Mouse (Mus musculus): ENCODE measurements around the gene Ccdc12. TPM values are rescaled to one million over a fixed set of nuclear protein-coding genes. Genes with fewer than 3 reads are reported as not detected.

Ccdc12 gene
- polyA plus RNA-seq, 1 experiment from 2014 or later, result 113 TPM

- H3K27ac ChIP-seq (ENCODE audit: low read length), result no peak overlapping the region
- H3K4me1 ChIP-seq (replicated peaks; ENCODE audit: control insufficient read depth, insufficient read depth, low read length), result peaks cover 53% of the 10 kb centered on the region
- H3K9me3 ChIP-seq (ENCODE audit: control insufficient read depth, low read length), result no peaks in the 10 kb centered on the region
- H3K4me3 ChIP-seq (replicated peaks; ENCODE audit: low read length), result no peak overlapping the region
- no peak for ATAC-seq
- 81% methylated on average over 19 of the region's 19 CpGs for WGBS
- no peaks in the 10 kb centered on the region; the same call in 1 of the 2 replicates for H3K27me3 ChIP-seq (replicated peaks; ENCODE audit: control insufficient read depth, insufficient read depth, low read length)
- H3K36me3 ChIP-seq (ENCODE audit: control insufficient read depth, insufficient read depth), result no peaks in the 10 kb centered on the region
- H3K9ac ChIP-seq (replicated peaks; ENCODE audit: low read depth, low read length), result no peak overlapping the region
- peak overlapping the region; percentile 99; the same call in 1 of the 2 replicates for H3K4me2 ChIP-seq (ENCODE audit: low read length)
These were observed 1.3 kb upstream of the Ccdc12 start for GRCm38 (mm10) chr9:110654726-110655650.

DNA sequence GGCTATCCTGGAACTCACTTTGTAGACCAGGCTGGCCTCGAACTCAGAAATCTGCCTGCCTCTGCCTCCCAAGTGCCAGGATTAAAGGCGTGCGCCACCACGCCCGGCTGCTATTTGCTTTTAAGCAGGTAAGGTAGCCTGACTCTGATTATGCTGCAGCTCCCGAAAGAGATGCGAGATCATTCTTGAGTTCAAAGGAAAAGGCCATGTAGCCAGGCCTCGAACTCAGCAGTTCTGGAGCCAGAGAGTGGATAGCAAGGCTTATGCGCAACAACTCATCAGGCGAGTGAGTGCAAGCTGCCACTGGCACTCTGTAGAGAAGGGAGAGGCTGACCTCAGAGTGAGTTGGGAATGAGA is 674 bp upstream of the Ccdc12 start:
- peaks cover 46% of the 10 kb centered on the region for H3K4me1 ChIP-seq (replicated peaks; ENCODE audit: control insufficient read depth, insufficient read depth, low read length)

DNA sequence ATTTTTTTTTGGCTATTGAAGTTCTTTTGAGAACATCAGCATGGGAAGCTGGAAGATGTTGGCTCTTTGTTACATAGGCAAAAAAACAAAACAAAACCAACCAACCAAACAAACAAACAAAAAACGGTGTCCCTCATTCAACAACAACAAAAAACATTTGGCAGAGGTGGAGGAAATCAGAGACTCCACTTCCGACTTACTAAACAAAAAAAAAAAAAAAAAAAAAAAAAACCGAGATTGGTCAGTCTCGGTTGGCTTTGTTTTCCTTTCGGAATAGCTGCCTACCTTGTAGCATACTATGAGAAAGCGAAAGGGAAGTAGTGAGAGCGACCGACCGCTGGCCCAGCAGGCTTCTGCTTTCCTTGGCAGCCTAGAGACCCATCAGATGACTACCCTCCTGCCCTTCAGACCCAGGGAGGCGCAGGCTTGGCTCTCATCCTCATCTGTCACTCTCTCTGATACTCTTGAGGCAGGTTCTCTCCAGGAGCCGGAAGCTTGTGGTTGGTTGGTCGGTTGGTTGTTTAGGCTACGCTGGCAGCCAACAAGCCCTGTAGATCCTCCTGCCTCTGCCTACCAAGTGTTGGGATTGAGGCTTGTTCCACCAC is 1.3 kb downstream of the Ccdc12 start:
- ATAC-seq, result no peak
- Histone ChIP-seq H3K27me3 (replicated peaks; ENCODE audit: control insufficient read depth, insufficient read depth, low read length) (no peaks in the 10 kb centered on the region; the same call in 1 of the 2 replicates), H3K9me3 (ENCODE audit: control insufficient read depth, low read length) (no peaks in the 10 kb centered on the region), H3K4me1 (replicated peaks; ENCODE audit: control insufficient read depth, insufficient read depth, low read length) (peaks cover 37% of the 10 kb centered on the region), H3K36me3 (ENCODE audit: control insufficient read depth, insufficient read depth) (no peaks in the 10 kb centered on the region), H3K4me2 (ENCODE audit: low read length) (peak overlapping the region; percentile 79), H3K4me3 (replicated peaks; ENCODE audit: low read length) (peak overlapping the region; percentile 73), H3K9ac (replicated peaks; ENCODE audit: low read depth, low read length) (no peak overlapping the region; the same call in 1 of the 2 replicates), H3K27ac (ENCODE audit: low read length) (no peak overlapping the region)
- 81% methylated on average over 13 of the region's 13 CpGs for WGBS

More for the DNA sequence above, 674 bp upstream of the Ccdc12 start:
- H3K9me3 ChIP-seq (ENCODE audit: control insufficient read depth, low read length), result no peaks in the 10 kb centered on the region
- peak; percentile 0; the same call in 1 of the 2 replicates for ATAC-seq
- H3K4me2 ChIP-seq (ENCODE audit: low read length), result peak overlapping the region; percentile 81
- peak overlapping the region; percentile 63 for H3K9ac ChIP-seq (replicated peaks; ENCODE audit: low read depth, low read length)
- no peaks in the 10 kb centered on the region for H3K36me3 ChIP-seq (ENCODE audit: control insufficient read depth, insufficient read depth)
- peak overlapping the region; percentile 96 for H3K27ac ChIP-seq (ENCODE audit: low read length)
- 81% methylated on average over 10 of the region's 10 CpGs for WGBS
- peak overlapping the region; percentile 73 for H3K4me3 ChIP-seq (replicated peaks; ENCODE audit: low read length)
- no peaks in the 10 kb centered on the region; the same call in 1 of the 2 replicates for H3K27me3 ChIP-seq (replicated peaks; ENCODE audit: control insufficient read depth, insufficient read depth, low read length)

DNA sequence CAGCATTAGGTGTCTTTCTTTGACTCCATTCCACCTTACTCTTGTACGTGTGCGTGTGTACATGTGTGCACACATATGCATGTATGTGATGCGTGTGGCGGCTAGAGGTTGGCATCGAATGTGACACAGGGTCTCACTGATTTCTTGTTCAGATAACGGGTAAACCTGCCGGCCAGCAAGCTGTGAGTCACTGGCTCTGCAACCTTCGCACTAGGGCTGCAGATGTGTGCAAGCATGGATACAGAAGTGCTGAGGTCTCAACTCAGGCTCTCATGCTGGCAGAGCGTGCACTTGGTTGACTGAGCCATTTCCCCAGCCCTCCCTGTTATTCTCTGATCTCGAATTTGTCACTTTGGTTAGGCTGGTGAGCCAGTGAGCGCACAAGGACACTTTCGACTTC is 3.2 kb downstream of the Ccdc12 start:
- H3K4me3 ChIP-seq (replicated peaks; ENCODE audit: low read length), result no peak overlapping the region
- no peaks in the 10 kb centered on the region for H3K36me3 ChIP-seq (ENCODE audit: control insufficient read depth, insufficient read depth)
- H3K4me1 ChIP-seq (replicated peaks; ENCODE audit: control insufficient read depth, insufficient read depth, low read length), result peaks cover 20% of the 10 kb centered on the region
- H3K4me2 ChIP-seq (ENCODE audit: low read length), result no peak overlapping the region
- no peaks in the 10 kb centered on the region for H3K9me3 ChIP-seq (ENCODE audit: control insufficient read depth, low read length)
- ATAC-seq, result no peak
- H3K9ac ChIP-seq (replicated peaks; ENCODE audit: low read depth, low read length), result no peak overlapping the region
- no peak overlapping the region for H3K27ac ChIP-seq (ENCODE audit: low read length)
- 95% methylated on average over 12 of the region's 12 CpGs for WGBS
- no peaks in the 10 kb centered on the region for H3K27me3 ChIP-seq (replicated peaks; ENCODE audit: control insufficient read depth, insufficient read depth, low read length)

- H3K4me2 ChIP-seq (ENCODE audit: low read length), result no peak overlapping the region
- no peak overlapping the region for H3K27ac ChIP-seq (ENCODE audit: low read length)
- no peaks in the 10 kb centered on the region for H3K27me3 ChIP-seq (replicated peaks; ENCODE audit: control insufficient read depth, insufficient read depth, low read length)
- H3K9ac ChIP-seq (replicated peaks; ENCODE audit: low read depth, low read length), result no peak overlapping the region
- no peaks in the 10 kb centered on the region for H3K36me3 ChIP-seq (ENCODE audit: control insufficient read depth, insufficient read depth)
- no peak overlapping the region for H3K4me3 ChIP-seq (replicated peaks; ENCODE audit: low read length)
- no peaks in the 10 kb centered on the region for H3K9me3 ChIP-seq (ENCODE audit: control insufficient read depth, low read length)
- ATAC-seq, result no peak
- H3K4me1 ChIP-seq (replicated peaks; ENCODE audit: control insufficient read depth, insufficient read depth, low read length), result peaks cover 17% of the 10 kb centered on the region
- 86% methylated on average over 2 of the region's 2 CpGs for WGBS
These were observed 3.9 kb downstream of the Ccdc12 start for GRCm38 (mm10) chr9:110660208-110660607.

DNA sequence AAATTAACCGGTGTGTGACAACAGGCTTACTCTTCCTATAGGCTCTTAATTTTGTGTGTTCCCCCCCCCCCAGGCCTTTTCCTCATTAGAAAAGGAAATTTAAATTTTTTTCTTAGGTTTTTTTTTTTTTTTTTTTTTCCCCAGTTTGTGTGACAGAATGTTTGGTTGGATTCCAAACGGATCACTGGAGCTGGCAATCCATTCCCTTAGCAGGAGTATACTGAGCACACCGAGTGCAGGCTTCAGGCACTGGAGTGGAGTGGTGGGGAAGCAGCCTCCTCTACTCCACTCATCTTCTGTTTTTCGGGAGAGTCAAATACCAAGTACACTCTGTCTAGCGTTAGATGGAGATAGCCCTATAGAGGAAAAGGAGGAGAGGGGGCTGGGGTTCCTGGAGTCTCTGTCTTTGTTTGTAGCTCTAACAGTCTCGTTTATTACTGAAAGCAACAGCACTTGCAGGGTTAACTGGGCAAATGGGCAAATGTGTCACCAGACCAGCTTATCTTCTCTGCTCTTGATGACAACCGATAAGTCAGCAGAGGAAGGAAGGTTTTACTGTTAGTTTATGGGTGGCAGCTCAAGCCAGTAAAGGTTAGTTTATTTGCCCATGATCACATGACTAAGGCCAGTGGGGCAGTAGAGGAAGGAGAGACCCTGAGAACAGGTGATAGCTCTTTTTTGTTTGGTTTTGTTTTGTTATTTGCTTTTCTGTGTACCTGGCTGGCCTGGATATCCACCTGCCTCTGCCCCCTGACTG is 4.7 kb downstream of the Ccdc12 start:
- H3K9ac ChIP-seq (replicated peaks; ENCODE audit: low read depth, low read length), result no peak overlapping the region
- H3K4me2 ChIP-seq (ENCODE audit: low read length), result no peak overlapping the region
- H3K9me3 ChIP-seq (ENCODE audit: control insufficient read depth, low read length), result no peaks in the 10 kb centered on the region
- ATAC-seq, result no peak
- H3K4me1 ChIP-seq (replicated peaks; ENCODE audit: control insufficient read depth, insufficient read depth, low read length), result peaks cover 15% of the 10 kb centered on the region
- H3K27ac ChIP-seq (ENCODE audit: low read length), result no peak overlapping the region
- no peaks in the 10 kb centered on the region for H3K36me3 ChIP-seq (ENCODE audit: control insufficient read depth, insufficient read depth)
- 75% methylated on average over 7 of the region's 7 CpGs for WGBS
- H3K27me3 ChIP-seq (replicated peaks; ENCODE audit: control insufficient read depth, insufficient read depth, low read length), result no peaks in the 10 kb centered on the region
- no peak overlapping the region for H3K4me3 ChIP-seq (replicated peaks; ENCODE audit: low read length)

DNA sequence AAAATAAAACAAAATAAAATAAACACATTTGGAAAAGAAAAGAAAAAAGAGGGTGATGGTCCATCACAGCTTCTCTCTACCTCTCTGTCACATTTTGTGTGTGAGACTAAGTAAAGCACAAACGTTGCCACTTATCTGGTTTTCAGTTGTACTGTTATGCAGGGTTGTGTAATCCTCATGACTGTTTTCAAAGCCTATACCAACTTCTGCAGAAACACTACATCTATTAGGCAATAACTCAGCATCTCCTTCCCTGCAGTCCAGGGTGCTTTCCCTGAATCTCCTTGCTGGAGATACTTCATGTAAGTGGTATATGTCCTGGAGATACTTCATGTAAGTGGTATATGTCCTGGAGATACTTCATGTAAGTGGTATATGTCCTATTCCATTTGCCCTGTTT is 6.5 kb downstream of the Ccdc12 start:
- H3K9ac ChIP-seq (replicated peaks; ENCODE audit: low read depth, low read length), result no peak overlapping the region
- no peak overlapping the region for H3K4me3 ChIP-seq (replicated peaks; ENCODE audit: low read length)
- 90% methylated on average over 1 of the region's 1 CpGs for WGBS
- ATAC-seq, result no peak
- H3K36me3 ChIP-seq (ENCODE audit: control insufficient read depth, insufficient read depth), result no peaks in the 10 kb centered on the region
- H3K9me3 ChIP-seq (ENCODE audit: control insufficient read depth, low read length), result no peaks in the 10 kb centered on the region
- no peaks in the 10 kb centered on the region for H3K27me3 ChIP-seq (replicated peaks; ENCODE audit: control insufficient read depth, insufficient read depth, low read length)
- H3K4me1 ChIP-seq (replicated peaks; ENCODE audit: control insufficient read depth, insufficient read depth, low read length), result peaks cover 8% of the 10 kb centered on the region
- H3K4me2 ChIP-seq (ENCODE audit: low read length), result no peak overlapping the region
- H3K27ac ChIP-seq (ENCODE audit: low read length), result no peak overlapping the region

DNA sequence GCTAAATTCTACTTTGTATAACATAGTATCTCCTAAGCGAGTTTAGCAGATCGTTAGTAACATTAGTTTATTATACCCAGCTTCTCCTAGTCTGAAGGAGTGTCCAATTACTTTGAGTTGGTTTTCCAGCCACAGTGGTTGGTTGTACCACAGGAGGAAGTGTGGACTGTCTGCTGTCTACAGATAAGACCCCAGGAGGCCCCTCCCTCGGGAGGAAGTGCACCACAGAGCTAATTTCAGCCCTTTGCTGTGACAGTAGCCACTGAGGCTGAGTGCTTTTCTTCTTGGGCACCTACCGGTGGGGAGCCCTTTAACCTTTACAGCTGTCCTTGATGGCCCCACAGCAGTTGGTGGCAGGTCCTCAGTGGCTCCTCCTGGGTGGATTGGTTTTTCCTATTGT is 9.6 kb downstream of the Ccdc12 start:
- H3K36me3 ChIP-seq (ENCODE audit: control insufficient read depth, insufficient read depth), result no peaks in the 10 kb centered on the region
- H3K4me2 ChIP-seq (ENCODE audit: low read length), result no peak overlapping the region
- H3K27ac ChIP-seq (ENCODE audit: low read length), result no peak overlapping the region
- no peaks in the 10 kb centered on the region for H3K9me3 ChIP-seq (ENCODE audit: control insufficient read depth, low read length)
- no peak overlapping the region for H3K4me3 ChIP-seq (replicated peaks; ENCODE audit: low read length)
- 15% methylated on average over 4 of the region's 4 CpGs for WGBS
- no peak overlapping the region for H3K9ac ChIP-seq (replicated peaks; ENCODE audit: low read depth, low read length)
- no peaks in the 10 kb centered on the region for H3K27me3 ChIP-seq (replicated peaks; ENCODE audit: control insufficient read depth, insufficient read depth, low read length)
- ATAC-seq, result no peak
- peaks cover 5% of the 10 kb centered on the region for H3K4me1 ChIP-seq (replicated peaks; ENCODE audit: control insufficient read depth, insufficient read depth, low read length)

GRCm38 (mm10) chr9:110666374-110666773 is 10.1 kb downstream of the Ccdc12 start:
- Histone ChIP-seq H3K4me1 (replicated peaks; ENCODE audit: control insufficient read depth, insufficient read depth, low read length) (peaks cover 5% of the 10 kb centered on the region), H3K27me3 (replicated peaks; ENCODE audit: control insufficient read depth, insufficient read depth, low read length) (no peaks in the 10 kb centered on the region), H3K9me3 (ENCODE audit: control insufficient read depth, low read length) (no peaks in the 10 kb centered on the region), H3K36me3 (ENCODE audit: control insufficient read depth, insufficient read depth) (no peaks in the 10 kb centered on the region), H3K27ac (ENCODE audit: low read length) (no peak overlapping the region), H3K4me2 (ENCODE audit: low read length) (no peak overlapping the region), H3K4me3 (replicated peaks; ENCODE audit: low read length) (no peak overlapping the region), H3K9ac (replicated peaks; ENCODE audit: low read depth, low read length) (no peak overlapping the region)
- no peak for ATAC-seq
- WGBS, result 27% methylated on average over 8 of the region's 8 CpGs
